Mouse (Mus musculus): ENCODE results near the gene Itga11.
"Not testable (repeated sequence)": the region's sequence is repeated elsewhere in the genome, so short reads cannot be mapped to it uniquely, and the experiment has no call there.

Itga11 gene

GRCm38 (mm10) chr9:62677641-62678549, at the start of gene Itga11:
Itga11 (plus strand) TSS chr9:62677826.
- no peak for DNase-seq

- no peak for DNase-seq
Measured at GRCm38 (mm10) chr9:62630631-62631240, 46.9 kb upstream of the Itga11 start.

DNA sequence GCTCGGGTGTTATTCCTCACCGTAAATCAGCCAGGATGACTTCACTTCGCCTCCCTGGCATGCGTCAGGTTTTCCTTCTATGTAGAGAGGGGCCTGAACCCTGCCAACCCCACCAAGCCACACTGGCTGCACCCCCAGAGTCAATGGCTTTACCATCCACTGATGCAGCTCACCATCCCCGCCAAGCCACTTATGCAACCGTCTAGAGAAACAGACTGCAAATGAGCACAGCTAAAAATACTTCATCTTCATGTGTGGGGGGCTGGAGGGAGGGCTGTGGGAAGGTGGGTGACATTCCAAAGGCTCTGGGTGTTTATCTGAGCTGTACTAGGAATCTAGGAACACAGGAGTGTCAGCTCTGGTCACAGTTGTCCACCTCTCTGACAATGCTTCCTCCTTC, 45.2 kb upstream of the Itga11 start:
- DNase-seq: no peak

DNA sequence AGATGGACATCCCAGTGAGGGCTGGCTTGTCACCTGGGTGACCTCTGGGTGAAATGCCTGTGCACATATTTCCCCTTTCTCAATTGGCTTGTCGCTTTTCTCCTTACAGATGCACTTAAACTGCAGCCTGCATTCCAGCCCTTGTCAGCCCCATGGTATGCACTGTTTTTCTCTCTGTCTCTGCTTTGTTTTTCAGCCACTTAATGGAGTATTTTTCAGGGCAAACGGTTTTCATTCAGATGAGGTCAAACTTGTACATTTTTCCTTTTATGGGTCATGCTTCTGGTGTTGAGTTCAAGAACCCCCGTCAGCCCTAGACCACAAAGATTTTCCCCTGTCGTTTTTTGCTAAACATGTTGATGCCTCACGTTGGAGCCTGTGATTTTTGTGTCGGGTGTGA, 39.6 kb upstream of the Itga11 start:
- no peak for DNase-seq

GRCm38 (mm10) chr9:62639686-62640085, 37.9 kb upstream of the Itga11 start:
- DNase-seq: no peak

DNA sequence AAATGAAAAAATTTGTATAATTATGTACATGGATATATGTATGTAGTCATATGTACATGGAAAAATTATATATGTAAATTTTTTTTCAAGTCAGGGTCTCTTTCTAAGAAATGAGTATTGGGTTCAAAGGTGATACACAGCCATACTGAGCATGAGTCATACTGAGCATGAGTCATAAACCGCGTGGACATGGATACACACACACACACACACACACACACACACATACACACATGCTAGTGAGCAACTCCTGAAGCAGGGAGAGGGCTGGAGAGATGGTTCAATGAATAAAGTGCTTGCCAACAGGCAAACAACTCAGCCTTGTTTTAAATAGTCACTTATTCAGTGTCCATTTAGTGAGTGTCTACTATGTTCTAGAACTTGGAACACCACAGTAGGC, 37.4 kb upstream of the Itga11 start:
- no peak for DNase-seq

GRCm38 (mm10) chr9:62645716-62646400, 31.8 kb upstream of the Itga11 start:
- no peak for DNase-seq

DNA sequence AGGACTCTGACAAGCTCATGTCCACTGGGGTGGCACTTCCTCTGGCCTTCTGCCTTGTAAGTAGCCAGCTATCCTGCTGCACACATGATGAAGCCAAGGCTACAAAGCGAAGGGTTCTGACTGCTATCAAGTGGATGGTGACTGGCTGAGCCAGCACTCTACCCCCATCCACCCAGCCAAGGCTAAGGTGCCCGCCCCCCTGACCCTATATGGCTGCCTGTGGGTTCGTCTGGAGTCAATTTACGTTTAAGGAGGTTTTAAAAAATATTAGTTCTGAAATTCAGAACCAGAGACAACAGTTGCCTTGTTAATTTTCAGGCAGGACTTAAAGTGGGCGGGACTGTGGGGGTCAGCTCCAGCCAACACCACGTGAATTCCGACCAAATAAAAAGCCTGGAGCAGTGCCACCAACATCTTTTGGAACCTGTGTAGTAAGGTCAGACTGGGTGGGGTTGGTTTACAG, 30.9 kb upstream of the Itga11 start:
- no peak for DNase-seq

DNA sequence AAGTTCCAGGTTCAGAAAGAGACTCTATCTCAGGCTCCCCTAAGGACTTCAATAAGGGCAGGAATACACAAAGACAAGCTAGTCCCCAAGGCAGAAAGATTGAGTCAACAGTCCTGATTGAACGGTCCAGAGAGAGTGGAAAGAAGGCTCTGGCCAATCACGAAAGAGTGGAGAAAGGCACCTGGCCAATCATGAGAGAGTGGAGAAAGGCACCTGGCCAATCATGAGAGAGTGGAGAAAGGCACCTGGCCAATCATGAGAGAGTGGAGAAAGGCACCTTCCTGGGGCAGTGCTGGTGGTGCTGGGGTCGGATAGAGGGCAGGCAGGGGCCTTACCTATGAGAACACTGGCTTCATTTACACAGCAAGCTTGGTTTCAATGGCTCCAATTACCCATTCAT, 28.2 kb upstream of the Itga11 start:
- no peak for DNase-seq

GRCm38 (mm10) chr9:62650764-62651163, 26.9 kb upstream of the Itga11 start:
- no peak for DNase-seq

GRCm38 (mm10) chr9:62654336-62654735, 23.3 kb upstream of the Itga11 start:
- no peak for DNase-seq

- no peak for DNase-seq
Measured at GRCm38 (mm10) chr9:62658016-62658415, 19.6 kb upstream of the Itga11 start.

DNA sequence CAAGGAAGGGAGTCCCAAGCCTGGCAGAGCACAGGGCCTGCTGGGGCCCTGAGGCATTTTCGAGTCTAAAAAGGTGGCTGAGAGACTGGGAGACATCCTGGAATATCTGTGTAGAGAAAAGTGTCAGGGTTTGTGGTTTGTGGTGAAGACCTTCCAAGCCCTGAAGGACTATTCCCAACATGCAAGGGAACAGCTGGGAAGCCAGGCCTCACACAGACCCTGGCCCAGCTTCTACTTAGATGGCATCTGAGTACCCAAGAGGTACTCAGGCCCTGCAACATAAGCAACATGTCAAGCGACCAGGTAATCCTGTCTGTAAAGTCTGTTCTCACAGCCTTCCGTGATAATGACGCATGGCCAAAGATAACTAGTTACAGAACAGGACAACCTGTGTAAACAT, 18.6 kb upstream of the Itga11 start:
- DNase-seq: no peak

DNA sequence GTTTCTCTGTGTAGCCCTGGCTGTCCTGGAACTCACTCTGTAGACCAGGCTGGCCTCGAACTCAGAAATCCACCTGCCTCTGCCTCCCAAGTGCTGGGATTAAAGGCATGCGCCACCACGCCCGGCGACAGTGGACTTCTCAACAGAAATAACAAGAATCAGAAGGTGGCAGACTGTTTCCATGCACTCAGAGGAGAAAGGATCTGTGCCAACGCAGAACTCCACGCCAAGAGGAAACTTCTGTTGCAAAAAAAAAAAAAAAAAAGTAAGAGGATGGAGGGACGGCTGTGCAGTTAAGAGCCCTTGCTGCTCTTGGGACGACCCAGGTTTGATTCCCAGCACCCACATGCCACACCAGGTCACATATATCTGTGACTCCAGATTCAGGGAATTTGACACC, 16.7 kb upstream of the Itga11 start:
- not testable (repeated sequence) for DNase-seq

DNA sequence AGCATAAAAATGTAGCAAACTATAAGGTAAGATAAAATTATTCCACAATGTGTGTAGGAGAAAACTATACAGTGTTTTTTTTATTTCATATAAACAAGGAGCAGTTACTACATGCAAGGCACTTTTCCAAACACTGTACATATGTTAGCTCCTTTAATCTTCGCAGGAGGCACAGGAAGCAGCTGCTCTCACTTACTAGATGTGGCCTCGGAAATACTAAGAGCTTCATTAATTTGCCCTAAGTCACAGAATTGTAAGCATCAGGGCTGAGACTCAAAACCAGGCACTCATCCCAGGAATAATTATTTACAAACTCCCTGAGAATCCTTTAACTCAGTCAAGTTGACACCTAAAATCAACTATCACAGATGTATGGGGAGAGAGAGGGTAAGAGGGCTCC, 14.2 kb upstream of the Itga11 start:
- no peak for DNase-seq

GRCm38 (mm10) chr9:62664115-62664725, 13.4 kb upstream of the Itga11 start:
- DNase-seq: no peak

DNA sequence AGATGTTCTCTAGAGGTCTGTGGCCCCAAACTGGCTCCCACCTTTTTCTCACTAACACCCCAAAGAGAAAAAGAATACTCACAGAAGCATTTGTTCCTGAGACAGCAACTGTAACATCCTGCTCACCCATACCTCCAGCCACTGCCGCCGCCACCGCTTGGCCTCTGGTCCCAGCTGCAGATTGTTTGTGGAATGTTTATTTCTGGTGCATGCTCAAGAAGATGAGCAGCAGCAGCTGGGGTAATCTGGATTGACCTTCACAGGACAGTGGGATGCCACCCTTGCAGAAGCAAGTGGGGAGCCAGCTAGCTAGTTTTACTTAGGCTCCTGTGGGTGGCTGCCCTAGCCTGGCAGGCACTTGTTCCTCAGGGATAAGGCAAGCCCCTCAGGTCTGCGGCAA, 11.7 kb upstream of the Itga11 start:
- no peak for DNase-seq

GRCm38 (mm10) chr9:62668503-62668902, 9.1 kb upstream of the Itga11 start:
- DNase-seq: no peak

GRCm38 (mm10) chr9:62673241-62673640, 4.4 kb upstream of the Itga11 start:
- DNase-seq: no peak

- no peak for DNase-seq
Measured at GRCm38 (mm10) chr9:62675172-62675571, 2.5 kb upstream of the Itga11 start.

DNA sequence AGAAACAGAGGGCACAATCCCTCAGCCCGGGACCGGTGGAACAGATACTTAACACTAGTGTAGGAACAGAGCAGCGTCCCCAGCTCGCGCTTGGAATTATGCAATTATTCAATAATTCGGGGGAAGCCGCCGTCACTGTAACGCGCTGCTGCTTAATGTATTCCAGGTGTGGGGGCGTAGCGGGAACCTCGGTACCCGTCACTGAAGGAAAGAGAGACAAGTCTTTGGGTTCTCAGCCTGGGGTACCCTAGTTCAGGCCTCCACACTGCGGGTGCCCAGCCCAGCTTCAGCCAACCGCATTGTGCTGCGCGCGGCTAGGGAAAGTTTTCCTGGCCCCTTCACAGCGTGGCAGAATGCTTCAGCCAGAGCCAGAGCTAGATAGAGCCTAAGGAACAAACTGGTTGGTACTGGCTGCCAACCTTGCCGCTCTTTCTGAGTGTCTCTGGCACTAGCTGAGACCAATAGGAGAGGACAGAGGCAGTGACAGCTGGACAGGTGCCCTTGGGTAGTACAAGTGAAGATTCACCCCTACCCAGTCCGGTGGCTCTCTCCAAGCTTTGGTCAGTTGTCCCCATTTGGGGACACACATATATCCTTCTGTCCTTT, 1.0 kb downstream of the Itga11 start:
- no peak for DNase-seq

DNA sequence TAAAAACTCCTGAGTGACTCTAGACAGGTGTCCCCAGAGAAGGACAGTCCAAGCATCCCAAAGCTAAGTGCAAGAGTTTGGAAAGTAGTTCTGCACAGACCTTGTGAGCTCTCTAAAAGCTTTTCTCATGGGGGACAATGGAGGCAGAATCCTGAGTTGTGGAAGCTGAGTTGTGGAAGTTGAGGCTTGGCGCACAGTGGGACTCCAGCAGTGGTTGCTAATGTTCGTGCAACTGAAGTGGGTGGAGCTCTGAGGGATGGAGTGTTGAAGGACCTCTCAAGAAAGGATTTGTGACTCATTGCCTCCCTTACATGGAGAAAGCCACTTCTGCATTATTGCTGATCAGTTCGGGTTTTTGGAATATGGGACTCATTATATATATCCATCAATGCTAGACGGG, 1.8 kb downstream of the Itga11 start:
- no peak for DNase-seq

DNA sequence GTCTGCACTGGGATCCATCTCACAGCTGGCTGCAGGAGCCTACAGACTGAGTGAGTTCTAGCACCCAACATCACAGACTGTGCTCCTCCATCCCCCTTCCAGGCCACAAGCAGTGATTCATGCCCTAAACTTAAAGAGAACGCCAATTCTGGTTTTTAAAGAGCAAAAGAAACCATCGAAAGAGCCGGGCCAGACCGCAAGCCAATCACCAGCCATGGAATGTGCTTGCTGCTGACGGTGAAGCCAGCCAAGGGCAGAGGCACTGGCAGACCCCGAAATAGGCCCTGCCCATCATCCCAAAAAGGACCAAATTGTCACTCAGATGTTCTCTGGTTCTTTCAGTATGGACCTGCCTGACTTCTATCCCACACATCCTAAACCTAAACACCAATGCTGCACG, 6.7 kb downstream of the Itga11 start:
- DNase-seq: no peak

Data from thymus, postnatal 25 days (tissue).